Mouse (Mus musculus): ENCODE measurements around the gene Slc9a8. TPM values are rescaled to one million over a fixed set of nuclear protein-coding genes. Genes with fewer than 3 reads are reported as not detected.
A peak's percentile ranks its signal among the peaks of the same experiment; 100 is the strongest.

Gene Slc9a8
- total RNA-seq, 2 experiments from 2014 or later: 24.7 to 27.9 TPM

DNA sequence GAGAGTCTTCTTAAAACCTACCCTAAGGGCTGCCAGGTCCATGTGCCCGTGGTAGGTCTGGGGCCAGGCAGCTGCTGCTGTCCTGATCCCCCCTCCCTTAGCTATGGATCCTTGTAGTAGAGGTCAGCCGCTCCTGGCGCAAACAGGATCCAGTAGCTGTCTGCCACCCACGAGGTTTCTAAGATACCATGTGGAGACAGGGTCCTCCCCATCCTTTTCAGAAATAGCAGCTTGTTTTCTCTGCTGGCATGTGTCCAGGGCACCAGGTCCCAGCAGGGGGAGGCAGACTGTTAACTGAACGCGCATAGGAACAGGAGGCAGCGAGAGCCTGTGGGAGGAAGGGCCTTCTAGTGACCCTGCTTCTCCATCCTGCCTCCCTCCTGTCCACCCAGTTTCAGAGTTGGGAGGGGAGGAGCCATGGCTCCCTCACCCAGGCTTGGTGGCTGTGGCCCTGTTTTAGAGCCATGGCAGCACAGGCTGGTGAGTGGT is 54.7 kb downstream of the Slc9a8 start:
- intact Hi-C loops (cut with DNase I): no loop called here
- peak in 1 of 2 experiments; percentile 37 for DNase-seq

DNA sequence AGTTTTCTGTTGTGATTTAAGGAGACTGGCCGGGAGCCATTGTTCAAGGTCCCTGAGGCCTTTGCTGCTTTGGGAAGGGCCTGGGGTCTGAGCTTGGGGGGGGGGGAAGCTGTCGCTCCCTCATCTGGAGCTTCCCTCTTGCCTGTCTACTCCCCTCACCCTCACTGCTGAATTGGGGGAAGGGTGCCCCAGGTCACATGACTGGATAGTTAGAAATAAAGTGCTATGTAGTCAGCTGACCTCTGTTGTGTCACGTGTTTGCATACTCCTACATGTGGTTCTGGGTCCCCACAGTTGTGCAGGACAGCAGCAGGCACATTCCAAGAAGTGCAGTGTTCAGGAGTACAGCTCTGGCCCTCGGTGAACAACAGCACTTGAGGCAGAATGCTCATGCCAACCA is 55.2 kb downstream of the Slc9a8 start:
- intact Hi-C loops (cut with DNase I): no loop called here
- no peak for DNase-seq

- no peak for DNase-seq
- intact Hi-C loops (cut with DNase I): no loop called here
Measured at GRCm38 (mm10) chr2:167478128-167478527, 56.6 kb downstream of the Slc9a8 start.

GRCm38 (mm10) chr2:167479501-167479900 is 58.0 kb downstream of the Slc9a8 start:
- DNase-seq: no peak
- intact Hi-C loops (cut with DNase I): no loop called here

GRCm38 (mm10) chr2:167482681-167483080 is 61.2 kb downstream of the Slc9a8 start:
- no peak for DNase-seq
- intact Hi-C loops (cut with DNase I): no loop called here

DNA sequence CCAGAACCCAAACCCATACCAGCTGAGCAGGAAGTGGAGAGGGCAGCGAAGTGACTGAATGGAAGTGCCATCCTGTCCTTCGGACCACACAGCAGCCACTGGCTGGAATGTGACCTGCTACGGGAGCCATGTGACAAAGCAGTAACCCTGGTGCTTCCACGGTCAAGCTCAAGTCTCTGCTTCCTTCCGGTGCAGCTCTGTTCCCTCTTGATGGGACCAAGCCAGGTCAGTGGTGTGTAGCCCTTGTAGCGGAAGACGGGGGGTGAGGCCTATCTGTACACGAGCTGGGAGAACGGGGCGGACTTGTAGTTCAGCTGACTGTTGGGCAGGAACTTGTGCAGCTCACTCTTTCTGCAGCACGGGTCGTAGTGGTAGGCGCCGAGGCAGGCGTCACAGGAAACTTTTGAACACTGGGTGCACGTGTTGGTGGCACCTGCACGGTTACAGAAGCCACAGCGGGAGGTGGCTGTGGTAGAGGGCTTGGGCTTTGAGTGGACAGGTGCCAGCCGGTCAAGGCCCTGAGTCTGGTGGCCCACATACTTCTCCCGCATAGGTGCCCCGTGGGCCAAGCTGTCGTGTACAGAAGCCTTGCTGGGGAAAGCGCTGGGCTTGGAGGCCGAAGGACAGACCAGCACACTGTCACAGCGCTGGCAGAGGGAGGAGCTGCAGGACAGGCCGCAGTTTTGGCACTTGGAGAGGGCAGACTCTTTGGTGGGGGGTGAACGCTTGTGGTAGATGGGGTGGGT is 61.7 kb downstream of the Slc9a8 start:
- intact Hi-C loops (cut with DNase I): no loop called here
- no peak for DNase-seq

DNA sequence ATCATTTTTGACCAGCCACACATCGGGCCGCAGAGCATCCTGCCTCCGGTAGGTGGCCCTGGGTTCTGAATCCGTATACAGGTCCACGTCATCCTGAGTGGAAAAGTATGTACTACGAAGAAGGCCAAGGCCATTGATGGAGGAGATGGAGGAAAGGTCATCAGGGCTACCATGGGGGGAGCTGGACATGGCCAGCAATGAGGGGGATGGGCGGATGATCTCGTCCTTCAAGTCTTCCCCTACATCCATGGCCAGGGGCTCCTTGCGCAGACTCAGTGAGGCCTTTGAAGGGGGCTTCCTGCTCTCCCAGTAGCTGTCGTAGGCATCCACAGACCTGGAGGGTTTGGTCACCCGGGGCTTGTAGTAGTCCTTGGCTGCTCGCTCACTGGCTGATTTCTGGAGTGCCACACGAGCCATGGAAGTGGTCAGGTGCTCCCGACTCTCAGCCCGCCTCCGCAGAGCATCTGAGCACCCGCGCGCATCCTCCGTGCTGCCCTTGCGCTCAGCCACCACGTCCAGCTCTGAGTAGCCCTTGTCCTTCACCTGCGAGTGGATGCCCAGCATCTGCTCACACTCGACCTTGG is 62.4 kb downstream of the Slc9a8 start:
- intact Hi-C loops (cut with DNase I): no loop called here
- DNase-seq: no peak

- intact Hi-C loops (cut with DNase I): no loop called here
- DNase-seq: no peak
Measured at GRCm38 (mm10) chr2:167484932-167485331, 63.4 kb downstream of the Slc9a8 start.

- intact Hi-C loops (cut with DNase I): no loop called here
- DNase-seq: peak; percentile 58 to 61
Measured at GRCm38 (mm10) chr2:167485501-167486377, 64.2 kb downstream of the Slc9a8 start.

- DNase-seq: no peak
- intact Hi-C loops (cut with DNase I): no loop called here
Measured at GRCm38 (mm10) chr2:167486573-167486972, 65.1 kb downstream of the Slc9a8 start.

- DNase-seq: no peak
- intact Hi-C loops (cut with DNase I): no loop called here
Measured at GRCm38 (mm10) chr2:167487551-167487950, 66.0 kb downstream of the Slc9a8 start.

DNA sequence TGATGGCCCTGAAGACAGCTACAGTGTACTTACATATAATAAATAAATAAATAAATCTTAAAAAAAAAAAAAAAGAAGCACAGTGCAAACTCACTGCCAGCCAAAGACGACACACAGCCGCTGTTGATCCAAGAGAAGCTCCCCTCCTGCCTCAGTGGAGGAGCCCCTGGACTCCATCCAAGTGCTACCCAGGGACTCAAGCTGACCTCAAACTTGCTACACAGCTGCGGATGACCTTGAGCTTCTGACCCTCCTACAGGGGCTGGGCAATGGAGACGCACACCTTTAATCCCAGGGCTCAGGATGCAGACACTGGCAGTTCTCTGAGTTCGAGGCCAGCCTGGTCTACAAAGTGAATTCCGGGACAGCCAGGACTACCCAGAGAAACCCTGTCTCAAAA is 66.5 kb downstream of the Slc9a8 start:
- intact Hi-C loops (cut with DNase I): no loop called here
- no peak for DNase-seq

DNA sequence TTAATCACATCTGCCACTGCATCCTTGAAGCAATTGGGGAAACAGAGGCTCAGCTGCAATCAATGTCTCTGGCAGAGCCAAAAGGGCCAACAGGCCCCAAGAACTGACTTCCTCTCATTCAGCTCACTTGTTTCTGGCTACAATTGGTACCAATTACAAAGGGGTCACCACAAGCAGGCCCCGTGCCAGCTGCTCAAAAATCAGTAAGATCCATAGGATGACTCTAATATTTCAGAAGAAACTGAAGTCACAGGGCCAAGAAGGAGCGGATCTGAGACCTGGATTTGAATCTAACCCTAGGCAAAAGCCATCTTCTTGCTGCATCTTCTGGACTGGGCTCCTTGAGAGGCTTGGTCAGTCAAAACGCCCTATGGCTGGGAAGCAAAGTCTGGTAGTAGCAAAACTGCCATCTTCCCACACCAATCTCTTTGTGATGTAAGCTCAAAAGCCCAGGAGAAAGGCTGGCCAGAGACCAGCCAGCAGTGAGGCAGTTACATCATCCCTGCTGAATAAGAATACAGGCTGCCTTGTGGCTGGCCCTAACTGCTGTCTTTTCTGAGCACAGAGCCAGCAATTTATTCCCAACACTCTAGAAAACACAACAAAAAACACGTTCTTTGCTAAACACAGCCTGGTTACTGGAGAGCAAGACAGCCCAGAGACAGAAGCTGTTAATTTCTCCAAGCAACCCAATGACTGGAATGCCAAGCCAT is 69.5 kb downstream of the Slc9a8 start:
- DNase-seq: no peak
- intact Hi-C loops (cut with DNase I): loop anchor here (5.0 kb wide), 1 partner anchor 429 kb away; the partner anchor contains the start of gene Znfx1

GRCm38 (mm10) chr2:167491757-167492708 is 70.5 kb downstream of the Slc9a8 start, which contains the start of gene Rnf114:
Gene Rnf114 (plus strand): TSS chr2:167492645.
- intact Hi-C loops (cut with DNase I): loop anchor here (5.0 kb wide), 1 partner anchor 430 kb away; the partner anchor contains the start of gene Znfx1

DNA sequence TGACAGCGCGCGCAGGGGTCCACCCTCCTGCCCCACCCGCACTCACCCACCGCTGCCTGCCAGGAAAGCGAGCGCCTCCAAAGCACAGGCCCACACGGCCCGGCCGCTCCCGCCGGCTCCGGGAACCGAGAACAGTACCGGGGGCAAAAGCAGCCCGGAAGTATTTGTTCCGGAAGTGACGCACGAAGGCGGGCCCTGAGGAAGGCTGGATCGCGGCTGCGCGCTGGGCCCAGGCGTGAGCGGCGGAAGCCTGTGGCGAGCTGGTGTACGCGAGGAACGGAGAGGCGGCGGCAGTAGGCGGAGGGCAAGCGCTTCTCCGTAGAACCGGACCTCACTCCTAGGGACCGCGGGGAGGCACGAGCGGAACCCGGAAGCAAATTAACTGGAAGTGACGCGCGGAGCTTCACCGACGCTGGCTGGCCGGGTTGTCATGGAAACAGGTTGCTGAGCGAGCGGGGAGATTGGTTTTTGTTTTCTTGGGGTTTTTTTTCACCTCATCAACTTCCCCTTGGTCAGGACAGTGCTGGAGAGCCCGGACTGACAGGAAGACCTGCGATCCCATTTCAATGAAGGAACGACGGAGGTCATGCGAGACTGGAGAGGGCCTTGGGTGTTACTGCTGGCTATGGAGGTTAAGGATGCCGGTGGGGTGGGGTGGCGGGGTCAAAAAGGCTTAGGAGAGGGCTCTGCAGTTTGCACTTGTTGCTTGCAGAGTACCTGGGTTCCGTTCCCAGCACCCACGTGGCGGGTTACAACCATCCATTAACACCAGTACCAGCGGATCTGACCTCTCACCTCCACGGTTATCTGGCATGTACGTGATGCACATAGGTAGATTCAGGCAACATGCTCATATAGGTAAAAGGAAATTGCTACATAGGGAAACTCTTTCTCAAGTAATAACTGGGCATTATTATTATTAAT is 71.5 kb downstream of the Slc9a8 start, which contains the start of gene Spata2:
TSS of gene Spata2 (minus strand) at position 175 of the 924 bp plus-strand sequence.
- peak; percentile 97 to 98 for DNase-seq
- intact Hi-C loops (cut with DNase I): loop anchor here (5.0 kb wide), 1 partner anchor 431 kb away; the partner anchor contains the start of gene Znfx1

More at GRCm38 (mm10) chr2:167491757-167492708, 70.5 kb downstream of the Slc9a8 start, which contains the start of gene Rnf114:
- DNase-seq: no peak

- intact Hi-C loops (cut with DNase I): no loop called here
Measured at GRCm38 (mm10) chr2:167496437-167496836, 74.9 kb downstream of the Slc9a8 start.

GRCm38 (mm10) chr2:167497272-167497671 is 75.8 kb downstream of the Slc9a8 start:
- peak; percentile 45 to 59 for DNase-seq
- intact Hi-C loops (cut with DNase I): no loop called here

More at GRCm38 (mm10) chr2:167496437-167496836, 74.9 kb downstream of the Slc9a8 start:
- DNase-seq: no peak

All from heart, postnatal 36 days (tissue).